Mouse (Mus musculus): ENCODE measurements around the gene Insl5.

DNA sequence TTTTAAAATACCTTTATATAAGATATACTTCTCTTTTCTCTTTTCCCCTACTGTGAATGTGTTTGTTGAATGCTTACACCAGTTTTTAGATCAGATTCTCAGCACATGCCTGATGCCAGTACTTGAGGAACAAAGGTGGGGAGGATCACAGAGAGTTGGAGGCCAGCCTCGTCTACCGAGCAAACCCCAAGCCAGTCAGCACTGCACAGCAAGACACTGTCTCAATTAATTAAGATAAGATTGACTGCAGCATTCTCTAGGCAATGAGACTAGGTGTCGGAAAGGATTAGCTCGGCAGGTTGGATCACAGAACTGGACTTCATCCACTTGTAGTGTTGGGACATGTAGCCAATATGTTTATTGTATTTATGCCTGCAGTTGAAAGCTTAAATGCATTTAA, 39.3 kb downstream of the Insl5 start:
- TF ChIP-seq POLR2A (IDR thresholded peaks at IDR 0.05; ENCODE audit: insufficient read length, low read depth) (no peak), TCF12 (IDR thresholded peaks at IDR 0.05; ENCODE audit: insufficient read depth, poor library complexity, severe bottlenecking) (no peak), USF1 (IDR thresholded peaks at IDR 0.05; ENCODE audit: low read depth) (no peak), E2F4 (IDR thresholded peaks at IDR 0.05; ENCODE audit: insufficient read depth) (no peak), CEBPB (IDR thresholded peaks at IDR 0.05; ENCODE audit: insufficient read depth, poor library complexity, severe bottlenecking) (no peak), MYOD1 (IDR thresholded peaks at IDR 0.05; ENCODE audit: control insufficient read depth in 1 of 3, insufficient read length in 2 of 3, low read depth in 2 of 3) (no peak), MYOG (IDR thresholded peaks at IDR 0.05; ENCODE audit: control insufficient read depth in 1 of 3, insufficient read depth in 1 of 3, insufficient read length in 2 of 3, low read depth in 2 of 3) (no peak), TCF3 (IDR thresholded peaks at IDR 0.05; ENCODE audit: insufficient read length, low read depth) (no peak), POLR2AphosphoS2 (IDR thresholded peaks at IDR 0.05; ENCODE audit: insufficient read length, low read depth) (no peak), MAX (IDR thresholded peaks at IDR 0.05; ENCODE audit: low read depth) (no peak)

Measured in myocyte (in vitro differentiated cells).